Mouse (Mus musculus) hindbrain, embryonic 12.5 days (tissue): ENCODE measurements at regions not wholly inside any gene's neighbourhood (a gene's known extent, or its start where the extent isn't known, plus 50 kb on each side); places are given as distances from the start of the nearest gene placed in this dataset.
"Not testable (repeated sequence)": the region's sequence is repeated elsewhere in the genome, so short reads cannot be mapped to it uniquely, and the experiment has no call there.

Experiments used
- ATAC-seq: fragments of 200-750 bp; cut with Nextera tagmentation; 2 replicates; pipeline ENCODE4 v1.8.0; 2017; ENCODE audit warnings: moderate TSS enrichment; ENCODE audit not compliant: low FRiP score
- H3K27ac ChIP-seq: fragments of 300-500 bp; sonication (generic); 2 replicates; pipeline ENCODE4 v1.5.1; 2016; ENCODE audit warnings: mild to moderate bottlenecking
- H3K27me3 ChIP-seq: fragments of 300-500 bp; sonication (generic); 2 replicates; pipeline ENCODE4 v1.6.1; 2016; ENCODE audit warnings: mild to moderate bottlenecking
- H3K36me3 ChIP-seq: fragments of 300-500 bp; sonication (generic); 2 replicates; pipeline ENCODE4 v1.6.1; 2016; ENCODE audit warnings: mild to moderate bottlenecking
- H3K4me1 ChIP-seq: fragments of 300-500 bp; sonication (generic); 2 replicates; pipeline ENCODE4 v1.6.1; 2016
- H3K4me2 ChIP-seq: fragments of 300-500 bp; sonication (generic); replicated peaks from 2 replicates; pipeline ENCODE4 v1.6.1; 2016; ENCODE audit warnings: mild to moderate bottlenecking
- H3K4me3 ChIP-seq: fragments of 300-500 bp; sonication (generic); 2 replicates; pipeline ENCODE4 v1.5.1; 2016; ENCODE audit warnings: mild to moderate bottlenecking
- H3K9ac ChIP-seq: fragments of 300-500 bp; sonication (generic); 2 replicates; pipeline ENCODE4 v1.6.1; 2016; ENCODE audit warnings: mild to moderate bottlenecking, moderate library complexity
- H3K9me3 ChIP-seq: fragments of 300-500 bp; sonication (generic); replicated peaks from 2 replicates; pipeline ENCODE4 v1.6.1; 2016; ENCODE audit warnings: mild to moderate bottlenecking
- WGBS: fragments of 180-500 bp; shearing (Covaris S2); methylation state at CpG from one replicate; pipeline ENCODE4 v1.1.7; 2016; 5-methylcytosine and 5-hydroxymethylcytosine counted together

DNA sequence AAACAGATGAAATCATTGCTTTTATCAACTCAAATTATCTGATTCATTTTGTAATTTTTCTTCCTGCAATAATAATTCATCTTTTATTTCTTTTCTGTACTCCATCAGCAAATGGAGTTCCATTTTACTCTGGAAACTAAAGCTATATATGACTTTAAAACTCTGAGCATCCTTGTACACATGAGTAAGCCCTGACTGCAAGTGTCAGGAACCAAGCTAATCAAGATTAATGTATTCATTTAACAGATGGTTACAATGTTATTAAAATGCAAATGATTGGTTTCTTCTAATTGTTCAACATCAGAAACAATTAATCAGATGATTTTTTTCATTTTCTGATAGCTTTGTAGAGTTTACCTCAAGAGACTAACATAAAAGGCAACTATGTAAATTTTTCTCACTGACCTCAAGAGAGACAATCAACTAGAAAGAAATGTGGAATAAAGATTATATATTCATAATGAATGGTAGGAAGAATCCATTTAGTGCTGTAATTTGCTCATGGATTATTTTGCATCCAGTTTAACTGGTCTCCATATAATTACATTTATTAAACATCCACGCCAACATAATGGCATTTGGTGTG, 1064.5 kb downstream of the Basp1 start:
- no peak overlapping the region for H3K27ac ChIP-seq
- no peaks in the 10 kb centered on the region for H3K9me3 ChIP-seq
- H3K4me1 ChIP-seq = no peaks in the 10 kb centered on the region
- ATAC-seq = peak; percentile 89
- no peaks in the 10 kb centered on the region for H3K27me3 ChIP-seq
- no peak overlapping the region for H3K9ac ChIP-seq
- 55% methylated on average over 1 of the region's 1 CpGs for WGBS
- no peak overlapping the region for H3K4me3 ChIP-seq
- no peak overlapping the region for H3K4me2 ChIP-seq
- no peaks in the 10 kb centered on the region for H3K36me3 ChIP-seq

DNA sequence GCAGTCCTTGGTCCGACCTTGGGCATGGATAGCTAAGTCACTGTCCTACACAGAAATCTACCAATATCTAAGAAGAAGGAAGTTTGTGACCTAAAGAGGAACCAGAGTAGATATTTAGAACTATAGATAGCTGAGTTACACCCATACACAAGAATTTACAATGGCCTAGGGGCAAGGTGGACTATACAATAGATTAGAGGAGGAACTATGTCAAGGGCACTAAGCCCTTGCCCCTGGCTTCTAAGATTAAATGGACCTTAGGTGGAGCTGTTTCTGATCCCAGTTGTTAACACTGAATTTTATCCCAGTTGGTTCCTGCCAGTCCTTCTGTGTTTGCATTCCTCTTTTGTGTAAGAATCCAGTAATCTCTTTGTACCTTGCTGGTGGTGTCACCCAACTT, 1077.7 kb downstream of the Basp1 start:
- not testable (repeated sequence) for H3K4me3 ChIP-seq, H3K4me1 ChIP-seq, ATAC-seq, H3K27me3 ChIP-seq, H3K36me3 ChIP-seq, H3K27ac ChIP-seq, H3K9me3 ChIP-seq, H3K9ac ChIP-seq, H3K4me2 ChIP-seq
- 88% methylated on average over 1 of the region's 1 CpGs for WGBS

DNA sequence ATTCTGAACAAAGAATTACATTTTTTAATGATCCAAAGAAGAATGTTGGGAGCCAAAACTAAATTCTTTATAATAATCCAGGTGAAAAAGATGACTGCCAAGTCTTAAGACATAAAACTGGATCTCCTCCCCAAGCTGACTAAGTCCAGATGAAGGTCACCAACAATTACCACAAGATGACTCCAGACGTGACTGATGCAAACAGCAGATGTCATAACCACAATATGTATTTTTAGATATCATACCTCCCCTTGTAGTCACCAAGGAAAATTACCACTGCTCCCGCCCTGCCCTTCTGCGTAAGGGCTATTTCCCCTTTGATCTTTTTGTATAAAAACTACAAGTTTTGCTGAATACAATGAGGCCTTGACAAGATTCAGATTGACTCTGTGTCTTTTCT, 1110.4 kb downstream of the Basp1 start:
- H3K9ac ChIP-seq, H3K27ac ChIP-seq, H3K4me2 ChIP-seq, H3K4me1 ChIP-seq, H3K4me3 ChIP-seq, H3K27me3 ChIP-seq, ATAC-seq, H3K36me3 ChIP-seq, H3K9me3 ChIP-seq: not testable (repeated sequence)
- 82% methylated on average over 3 of the region's 3 CpGs for WGBS

DNA sequence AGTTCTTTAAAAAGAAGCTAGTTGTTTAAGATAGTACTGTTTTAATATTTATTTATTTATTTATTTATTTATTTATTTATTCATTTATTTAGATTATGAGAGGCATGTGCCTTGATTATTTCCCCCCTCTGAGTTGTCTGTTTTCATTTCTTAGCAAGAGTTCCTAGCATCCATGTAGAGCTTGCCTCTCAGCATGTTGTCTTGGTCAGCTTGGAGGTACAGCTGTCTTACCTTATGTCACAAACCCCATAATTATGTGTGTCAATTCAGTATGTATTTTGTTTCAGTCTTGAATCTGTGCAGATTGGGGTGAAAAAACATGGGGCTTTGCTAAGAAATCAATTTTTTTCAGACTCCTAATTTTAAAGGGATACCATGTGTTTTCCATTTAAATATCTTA, 1116.3 kb downstream of the Basp1 start:
- Histone ChIP-seq H3K27ac (no peak overlapping the region), H3K4me2 (no peak overlapping the region), H3K9ac (no peak overlapping the region), H3K9me3 (no peaks in the 10 kb centered on the region), H3K36me3 (no peaks in the 10 kb centered on the region), H3K4me3 (no peak overlapping the region), H3K4me1 (no peaks in the 10 kb centered on the region), H3K27me3 (no peaks in the 10 kb centered on the region)
- no peak for ATAC-seq

DNA sequence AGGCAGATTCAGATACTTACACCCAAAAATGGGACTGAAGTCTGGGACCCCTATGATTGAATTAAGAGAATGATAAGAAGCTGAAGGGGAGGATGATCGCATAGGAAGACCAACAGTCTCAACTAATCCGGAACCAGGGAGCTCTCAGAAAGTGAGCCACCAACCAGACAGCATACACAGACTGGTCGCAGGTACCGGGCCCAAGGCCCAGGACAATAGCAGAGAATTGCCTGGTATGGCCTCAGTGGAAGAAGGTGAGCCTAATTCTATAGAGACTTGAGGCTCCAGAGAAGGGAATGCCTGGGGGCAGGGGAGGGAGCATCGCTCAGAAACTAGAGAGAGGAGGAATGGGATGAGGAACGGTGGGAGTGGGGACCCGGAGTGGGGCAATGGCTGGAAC, 1116.8 kb downstream of the Basp1 start:
- H3K27ac ChIP-seq = no peak overlapping the region
- H3K4me2 ChIP-seq = no peak overlapping the region
- H3K4me3 ChIP-seq = no peak overlapping the region
- no peaks in the 10 kb centered on the region for H3K36me3 ChIP-seq
- ATAC-seq = no peak
- H3K4me1 ChIP-seq = no peaks in the 10 kb centered on the region
- no peak overlapping the region for H3K9ac ChIP-seq
- 88% methylated on average over 7 of the region's 7 CpGs for WGBS
- H3K27me3 ChIP-seq = no peaks in the 10 kb centered on the region
- H3K9me3 ChIP-seq = no peaks in the 10 kb centered on the region

DNA sequence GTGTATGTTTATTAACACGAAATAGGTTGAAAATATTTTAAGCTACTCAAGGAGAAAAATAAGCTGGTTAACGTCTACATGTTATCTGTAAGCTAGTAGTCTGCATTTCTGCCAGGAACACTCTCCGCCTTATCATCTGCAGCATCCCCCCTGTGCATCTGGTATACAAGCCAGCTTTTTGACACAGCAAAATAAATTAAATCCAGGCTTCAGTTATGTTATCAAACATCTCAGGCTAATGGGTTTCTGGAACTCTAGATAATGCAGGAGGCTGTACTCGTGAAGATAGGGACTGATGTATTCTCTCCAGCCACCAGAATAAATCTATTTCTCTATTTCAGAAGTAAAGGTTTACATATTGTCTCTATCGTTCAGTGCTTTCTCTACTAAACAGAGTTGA, 1138.5 kb downstream of the Basp1 start:
- H3K4me3 ChIP-seq = no peak overlapping the region
- ATAC-seq = no peak
- H3K9me3 ChIP-seq = no peaks in the 10 kb centered on the region
- H3K27ac ChIP-seq = no peak overlapping the region
- H3K4me2 ChIP-seq = no peak overlapping the region
- WGBS = 79% methylated on average over 5 of the region's 5 CpGs
- H3K36me3 ChIP-seq = no peaks in the 10 kb centered on the region
- H3K27me3 ChIP-seq = no peaks in the 10 kb centered on the region
- H3K9ac ChIP-seq = no peak overlapping the region
- no peaks in the 10 kb centered on the region for H3K4me1 ChIP-seq

DNA sequence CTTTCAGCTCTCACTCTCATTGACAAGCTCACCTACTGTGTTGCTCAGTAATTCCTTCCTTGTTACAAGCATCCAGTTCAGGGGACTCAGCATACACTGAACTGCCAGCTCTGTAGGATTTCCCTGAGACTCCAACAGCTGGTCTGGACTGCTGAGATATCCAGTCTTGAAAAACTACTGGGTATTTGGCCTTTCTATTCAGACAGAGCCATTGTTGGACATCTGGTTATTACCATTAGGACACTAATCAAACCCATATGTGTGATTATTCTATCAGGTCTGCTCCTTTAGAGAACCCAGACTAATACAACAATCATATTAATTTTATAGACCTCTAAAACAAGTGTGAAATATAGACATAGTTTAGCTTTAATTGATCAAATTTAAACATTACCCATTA, 1146.2 kb downstream of the Basp1 start:
- no peak for ATAC-seq
- no peak overlapping the region for H3K9ac ChIP-seq
- no peaks in the 10 kb centered on the region for H3K27me3 ChIP-seq
- H3K4me2 ChIP-seq = no peak overlapping the region
- H3K9me3 ChIP-seq = no peaks in the 10 kb centered on the region
- H3K4me1 ChIP-seq = no peaks in the 10 kb centered on the region
- no peak overlapping the region for H3K4me3 ChIP-seq
- H3K27ac ChIP-seq = no peak overlapping the region
- H3K36me3 ChIP-seq = no peaks in the 10 kb centered on the region
